15 mouse cellular contexts compared by ENCODE assay signal in the genomic region with DNA sequence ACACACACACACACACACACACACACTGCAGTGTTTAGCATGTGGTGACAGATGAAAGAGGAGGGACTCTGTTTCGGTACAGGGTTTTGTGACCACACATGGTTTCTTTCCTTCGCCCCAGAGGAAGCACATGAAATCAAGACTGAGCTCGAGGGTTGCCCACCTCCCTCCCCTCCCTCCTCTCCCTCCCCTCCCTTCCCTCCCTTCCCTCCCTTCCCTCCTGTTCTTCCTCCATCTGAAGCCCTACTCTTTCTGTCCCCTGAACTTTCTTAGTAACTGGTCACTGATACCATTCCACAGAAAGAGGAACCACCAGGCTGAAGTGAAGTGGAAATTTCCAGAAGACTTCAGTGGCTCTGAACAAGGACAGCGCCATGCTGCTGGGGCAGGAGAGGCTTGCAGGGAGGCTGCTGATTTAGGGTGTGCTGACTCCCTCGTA. TPM values are rescaled to one million over a fixed set of nuclear protein-coding genes. Genes with fewer than 3 reads are reported as not detected.
DNase-seq lines count a peak whose midpoint lies in the region; ATAC-seq and TF ChIP-seq lines count a peak whose summit lies in the region.
"Had no signal": no experiment of that assay in that cellular context is flagged by ENCODE, and none has a peak within 500 bp of the region (broad histone marks: within the 10 kb centered on the region; RNA-seq: fewer than 3 reads in every experiment).

No protein-coding gene starts in this region.

- DNase-seq in spleen, adult 2 months (ENCODE audit: low read depth in 1 of 2, low spot score in 2 of 2), result peak; percentile 19 to 40
- DNase-seq in spleen, adult 12 weeks (ENCODE audit: low spot score), result no peak
- DNase-seq in MEL (ENCODE audit: low read depth, low spot score), result peak; percentile 81
- no peak for DNase-seq in liver, embryonic 11.5 days (ENCODE audit: low spot score)
- DNase-seq in naive thymus-derived CD4-positive, alpha-beta T cell, adult 2 months (ENCODE audit: low read depth), result peak; percentile 82
- no peak for DNase-seq in limb, embryonic 10.5 days (ENCODE audit: low spot score)
- DNase-seq in frontal cortex, postnatal 14 days (ENCODE audit: low spot score in 2 of 2), result no peak
- no peak for DNase-seq in layer of hippocampus, adult 9-10 months (ENCODE audit: low spot score)
- DNase-seq: cerebellum, adult 9-10 months; gastrocnemius, postnatal 10 days; kidney, adult 9 months; right cerebral cortex, postnatal 14 days had no signal

- no peaks in the 10 kb centered on the region; the same call in 1 of the 2 replicates for H3K36me3 ChIP-seq in spleen, adult 2 months (ENCODE audit: control insufficient read depth, insufficient read depth, low read length)
- peaks cover 21 to 26% of the 10 kb centered on the region in 2 experiments for H3K36me3 ChIP-seq in MEL (ENCODE audit: control insufficient read depth in 1 of 2, insufficient read depth in 2 of 2, low read length in 2 of 2)
- no peaks in the 10 kb centered on the region for H3K36me3 ChIP-seq in liver, embryonic 11.5 days (ENCODE audit: control insufficient read depth, insufficient read depth, low read length)
- no peaks in the 10 kb centered on the region for H3K36me3 ChIP-seq in limb, embryonic 10.5 days
- H3K36me3 ChIP-seq: hindbrain, embryonic 15.5 days; lung, embryonic 15.5 days had no signal

- no peaks in the 10 kb centered on the region for H3K9me3 ChIP-seq in MEL (replicated peaks; ENCODE audit: insufficient read depth, low read length)
- no peaks in the 10 kb centered on the region for H3K9me3 ChIP-seq in liver, embryonic 11.5 days (ENCODE audit: control insufficient read depth, low read length)
- H3K9me3 ChIP-seq in limb, embryonic 10.5 days (replicated peaks), result no peaks in the 10 kb centered on the region
- H3K9me3 ChIP-seq: hindbrain, embryonic 15.5 days; lung, embryonic 15.5 days had no signal

- peaks cover 46% of the 10 kb centered on the region for H3K4me1 ChIP-seq in spleen, adult 2 months (ENCODE audit: control insufficient read depth, insufficient read depth, insufficient read length)
- H3K4me1 ChIP-seq in MEL (ENCODE audit: control insufficient read depth in 1 of 2, insufficient read depth in 2 of 2, low read length in 2 of 2), result peaks cover 6 to 31% of the 10 kb centered on the region in 2 experiments
- H3K4me1 ChIP-seq in liver, embryonic 11.5 days (replicated peaks; ENCODE audit: control insufficient read depth, insufficient read depth, low read length), result peaks cover 50% of the 10 kb centered on the region
- peaks cover 14% of the 10 kb centered on the region for H3K4me1 ChIP-seq in limb, embryonic 10.5 days

- no peak for TF ChIP-seq RAD21 in MEL (IDR thresholded peaks at IDR 0.05; ENCODE audit: low read depth, low read length)

- H3K4me2 ChIP-seq in liver, embryonic 11.5 days, result no peak overlapping the region
- H3K4me2 ChIP-seq: heart, embryonic 11.5 days; hindbrain, embryonic 15.5 days; lung, embryonic 15.5 days had no signal

- no peak for TF ChIP-seq CTCF in spleen, adult 2 months (IDR thresholded peaks at IDR 0.05; ENCODE audit: extremely low read depth, insufficient read depth, insufficient read length, insufficient replicate concordance)
- TF ChIP-seq CTCF in MEL (IDR thresholded peaks at IDR 0.05 in 2 of 3, conservative IDR thresholded peaks at IDR 0.05 in 1 of 3; ENCODE audit: control insufficient read depth in 1 of 3, insufficient read depth in 1 of 3, low read depth in 2 of 3, low read length in 3 of 3, poor library complexity in 1 of 3, severe bottlenecking in 1 of 3), result no peak

- H3K9ac ChIP-seq in MEL (ENCODE audit: control insufficient read depth, low read depth, low read length, poor library complexity, severe bottlenecking), result no peak overlapping the region
- H3K9ac ChIP-seq in liver, embryonic 11.5 days (ENCODE audit: low read depth, low read length), result no peak overlapping the region
- H3K9ac ChIP-seq: hindbrain, embryonic 15.5 days; lung, embryonic 15.5 days had no signal

- no peaks in the 10 kb centered on the region for H3K27me3 ChIP-seq in spleen, adult 2 months (ENCODE audit: control insufficient read depth, insufficient read depth, low read length)
- H3K27me3 ChIP-seq in MEL (ENCODE audit: control insufficient read depth in 1 of 2, insufficient read depth in 2 of 2, low read length in 2 of 2), result no peaks in the 10 kb centered on the region
- no peaks in the 10 kb centered on the region for H3K27me3 ChIP-seq in liver, embryonic 11.5 days (replicated peaks; ENCODE audit: control insufficient read depth, insufficient read depth, low read length)
- H3K27me3 ChIP-seq in limb, embryonic 10.5 days (ENCODE audit: low read depth, poor library complexity, severe bottlenecking), result peaks cover 19% of the 10 kb centered on the region
- H3K27me3 ChIP-seq: hindbrain, embryonic 15.5 days; lung, embryonic 15.5 days had no signal

- peaks cover 39% of the 10 kb centered on the region for H3K79me2 ChIP-seq in MEL (ENCODE audit: control insufficient read depth, insufficient read depth, low read length, poor library complexity)

- WGBS in spleen, adult 2 months, result 21% methylated on average over 5 of the region's 5 CpGs
- WGBS in liver, embryonic 11.5 days, result 42% methylated on average over 5 of the region's 5 CpGs
- WGBS in limb, embryonic 10.5 days, result 58% methylated on average over 5 of the region's 5 CpGs

- H3K27ac ChIP-seq in spleen, adult 2 months (ENCODE audit: insufficient read depth, low read length), result 0 out of 2 replicates have a peak overlapping the region, but pooled peaks have one; percentile 58
- peak overlapping the region; percentile 49 for H3K27ac ChIP-seq in MEL (ENCODE audit: control insufficient read depth, low read depth, low read length)
- peak overlapping the region; percentile 60 for H3K27ac ChIP-seq in liver, embryonic 11.5 days (ENCODE audit: low read depth, low read length)
- H3K27ac ChIP-seq in limb, embryonic 10.5 days, result no peak overlapping the region
- H3K27ac ChIP-seq: hindbrain, embryonic 15.5 days had no signal

- ATAC-seq in liver, embryonic 11.5 days (replicated peaks; ENCODE audit: low FRiP score), result no peak

- TF ChIP-seq POLR2A in spleen, adult 2 months (IDR thresholded peaks at IDR 0.05; ENCODE audit: low read depth, low read length), result no peak
- no peak; a peak in 1 of 4 replicates for TF ChIP-seq POLR2A in MEL (IDR thresholded peaks at IDR 0.05; ENCODE audit: control insufficient read depth in 1 of 2, insufficient read depth in 1 of 2, low read depth in 1 of 2, low read length in 2 of 2, poor library complexity in 1 of 2)

- TF ChIP-seq EP300 in MEL (IDR thresholded peaks at IDR 0.05; ENCODE audit: low read depth in 1 of 2, low read length in 2 of 2), result peak; percentile 39 to 66; a peak in 3 of 4 replicates

- no peak overlapping the region for H3K4me3 ChIP-seq in spleen, adult 2 months (ENCODE audit: extremely low read depth, insufficient read depth, insufficient read length)
- no peak overlapping the region for H3K4me3 ChIP-seq in MEL (ENCODE audit: control insufficient read depth in 1 of 2, insufficient read depth in 1 of 2, low read depth in 2 of 2, low read length in 2 of 2)
- H3K4me3 ChIP-seq in liver, embryonic 11.5 days (ENCODE audit: low read depth, low read length), result no peak overlapping the region
- H3K4me3 ChIP-seq in limb, embryonic 10.5 days, result no peak overlapping the region
- H3K4me3 ChIP-seq: hindbrain, embryonic 15.5 days; lung, embryonic 15.5 days had no signal

TF ChIP-seq in MEL, 35 proteins besides CTCF, POLR2A, EP300 and RAD21:
- TF ChIP-seq TBP (IDR thresholded peaks at IDR 0.05; ENCODE audit: low read depth, low read length) (0 out of 2 replicates have a peak, but pooled peaks have one; percentile 14), ETS1 (IDR thresholded peaks at IDR 0.05; ENCODE audit: low read depth, low read length) (peak; percentile 60; the same call in 1 of the 2 replicates), POLR2AphosphoS2 (IDR thresholded peaks at IDR 0.05; ENCODE audit: low read length) (no peak), ZKSCAN1 (IDR thresholded peaks at IDR 0.05; ENCODE audit: low read depth, low read length) (no peak), ZC3H11A (IDR thresholded peaks at IDR 0.05; ENCODE audit: low read depth, low read length) (no peak), CHD1 (IDR thresholded peaks at IDR 0.05; ENCODE audit: low read depth, low read length) (no peak), TCF12 (IDR thresholded peaks at IDR 0.05; ENCODE audit: low read depth, low read length) (0 out of 2 replicates have a peak, but pooled peaks have one; percentile 13), NELFE (IDR thresholded peaks at IDR 0.05; ENCODE audit: low read depth, low read length) (no peak), GABPA (IDR thresholded peaks at IDR 0.05; ENCODE audit: low read depth, low read length) (no peak), SMC3 (IDR thresholded peaks at IDR 0.05; ENCODE audit: low read depth, low read length) (no peak)

RNA-seq across cellular contexts. Expression of a gene that starts 39.0 kb away (rescaled TPM):
- polyA plus RNA-seq in spleen, adult 2 months (2012; rRNA removed), result 26.7 and 36.4 TPM in 2 replicates
- 14.3 and 17.1 TPM in 2 replicates for total RNA-seq in MEL (2012; rRNA removed)
- 10 to 100 TPM in 1 of 2 experiments, not detected in 1; 23.5 TPM for polyA plus RNA-seq in MEL (2012; ENCODE audit: insufficient read depth in 1 of 2, insufficient read length in 2 of 2, low read depth in 1 of 2, low replicate concordance in 2 of 2, missing spikeins in 1 of 2)
- polyA plus RNA-seq in liver, embryonic 11.5 days (2014; fragmentation: Nextera tagmentation; extraction: Ambion mirVana), result 18.7 and 23.4 TPM in 2 replicates
- polyA plus RNA-seq in limb, embryonic 10.5 days (2016; fragmentation: Nextera tagmentation; extraction: Ambion mirVana), result 1.2 TPM in 2 replicates

Comparison
In these comparisons a context has a peak if more than half of its experiments do, and no peak if none do; other contexts are left out.
1. DNase-seq: peak in spleen, adult 2 months (2 of 2), MEL (single experiment) and naive thymus-derived CD4-positive, alpha-beta T cell, adult 2 months (single experiment); none in spleen, adult 12 weeks (single experiment), liver, embryonic 11.5 days (single experiment), limb, embryonic 10.5 days (single experiment), frontal cortex, postnatal 14 days (0 of 2) and layer of hippocampus, adult 9-10 months (single experiment).